Mouse (Mus musculus): Measurements from ENCODE around the gene Rasgef1c.

Gene Rasgef1c

GRCm38 (mm10) chr11:50024833-50025720, 123.4 kb downstream of the Rasgef1c start, which contains the start of gene Rnf130:
Gene Rnf130, plus strand, starts transcription at chr11:50025346.
- peak; percentile 80 for DNase-seq (ENCODE audit: low read depth, low spot score)

- no peak for DNase-seq (ENCODE audit: low read depth, low spot score)
Observed at GRCm38 (mm10) chr11:50025721-50026520, 124.3 kb downstream of the Rasgef1c start.

GRCm38 (mm10) chr11:50026521-50027090, 125.0 kb downstream of the Rasgef1c start:
- DNase-seq (ENCODE audit: low read depth, low spot score) = no peak

GRCm38 (mm10) chr11:50028416-50028815, 126.8 kb downstream of the Rasgef1c start:
- no peak for DNase-seq (ENCODE audit: low read depth, low spot score)
